Mouse (Mus musculus): ENCODE measurements at regions not wholly inside any gene's neighbourhood (a gene's known extent, or its start where the extent isn't known, plus 50 kb on each side); places are given as distances from the start of the nearest gene placed in this dataset.
"Not testable (repeated sequence)": the region's sequence is repeated elsewhere in the genome, so short reads cannot be mapped to it uniquely, and the experiment has no call there.

DNA sequence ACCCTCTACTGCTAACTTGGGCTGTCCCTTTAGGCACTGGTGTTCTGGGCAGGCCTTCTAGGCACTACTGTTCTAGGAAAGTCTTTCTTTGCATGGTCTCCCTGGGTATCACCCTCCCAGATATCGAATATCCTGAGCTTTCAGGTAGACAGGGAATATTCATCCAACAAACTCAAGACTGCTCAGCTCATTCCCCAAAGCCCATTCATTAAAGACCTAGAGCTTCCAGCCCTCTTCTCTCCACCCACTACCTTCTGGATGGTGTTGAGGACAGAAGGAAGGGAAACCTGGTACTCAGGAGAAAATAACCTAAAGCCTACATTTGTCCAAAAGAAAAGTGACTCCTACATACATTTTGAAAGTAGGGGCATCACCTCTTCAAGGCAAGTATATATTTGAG lies 420.0 kb downstream of the Tcerg1l start:
- DNase-seq (ENCODE audit: low spot score in 2 of 2), result no peak

DNA sequence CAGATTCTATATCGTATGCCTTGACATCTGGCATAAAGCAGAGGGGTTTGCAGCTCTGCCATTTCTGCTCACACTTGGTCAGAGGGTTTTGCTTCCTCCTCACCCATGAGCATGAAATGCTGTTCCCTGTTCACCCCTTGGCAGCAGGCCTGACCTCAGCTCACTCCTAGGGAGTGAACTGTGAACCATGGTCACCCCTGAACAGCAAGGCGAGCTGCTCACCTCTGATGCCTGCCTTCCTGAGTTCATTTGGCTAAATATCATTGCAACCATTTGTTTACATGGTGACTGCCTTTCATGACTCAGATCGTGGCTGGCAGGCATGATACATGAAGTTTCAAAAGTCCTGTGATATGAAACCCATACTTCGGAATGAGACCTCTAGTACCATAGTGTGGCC lies 418.2 kb downstream of the Tcerg1l start:
- no peak for DNase-seq (ENCODE audit: low spot score in 2 of 2)

DNA sequence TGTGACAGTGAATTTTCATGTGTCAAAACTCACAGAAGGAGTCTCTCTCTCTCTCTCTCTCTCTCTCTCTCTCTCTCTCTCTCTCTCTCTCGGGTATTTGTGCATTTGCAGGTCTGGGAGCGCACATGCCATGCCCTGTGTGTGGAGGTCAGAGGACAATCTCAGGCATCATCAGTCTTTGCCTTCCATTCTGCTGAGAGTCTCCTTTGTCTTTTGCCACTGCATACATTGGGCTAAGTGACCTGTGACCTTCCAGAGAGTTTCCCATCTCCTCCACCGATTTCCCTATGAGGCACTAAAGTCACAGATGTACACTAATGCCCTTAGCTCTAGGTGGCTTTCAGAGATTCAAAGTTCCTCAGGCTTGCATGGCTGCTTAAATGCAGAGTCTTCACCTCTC lies 391.7 kb downstream of the Tcerg1l start:
- no peak for DNase-seq (ENCODE audit: low spot score in 2 of 2)

DNA sequence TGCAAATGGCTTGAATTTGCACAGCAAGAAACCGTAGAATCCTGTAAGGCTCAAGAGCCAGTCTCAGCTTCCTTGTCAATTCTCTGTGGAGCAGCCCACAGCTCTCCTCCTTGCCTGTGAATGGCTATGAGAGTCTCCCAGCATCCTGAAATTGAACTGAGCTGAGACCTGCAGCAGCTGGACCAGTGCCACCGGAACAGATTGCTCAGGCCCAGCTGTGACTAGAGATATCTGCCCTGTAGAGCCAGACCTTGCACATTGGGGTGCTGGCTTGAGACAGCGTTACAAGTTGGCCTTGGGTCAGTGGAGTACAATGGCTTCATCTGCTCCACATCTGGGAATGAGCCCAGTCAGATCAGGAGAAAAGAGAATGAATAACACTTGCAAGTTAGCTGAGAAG lies 390.6 kb downstream of the Tcerg1l start:
- no peak for DNase-seq (ENCODE audit: low spot score in 2 of 2)

DNA sequence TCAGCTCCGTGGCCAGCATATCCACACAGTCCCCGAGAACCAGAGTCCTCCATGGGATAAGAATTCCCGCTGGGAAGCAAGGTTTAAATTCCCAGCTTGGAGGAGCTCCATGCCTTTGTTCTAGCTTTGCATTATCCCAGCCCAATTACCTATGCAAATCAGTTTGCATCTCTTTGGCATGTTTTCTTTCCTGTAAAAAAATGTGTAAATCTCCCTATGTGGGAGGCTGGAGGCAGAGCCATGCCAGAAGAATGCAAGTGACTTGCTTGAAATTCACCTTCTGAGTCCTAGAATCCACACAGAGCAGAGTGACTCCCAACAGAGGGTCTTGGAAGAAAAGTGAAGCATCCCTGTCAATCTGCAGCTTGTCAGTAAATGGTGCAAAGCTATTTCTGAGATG lies 388.9 kb downstream of the Tcerg1l start:
- no peak for DNase-seq (ENCODE audit: low spot score in 2 of 2)

DNA sequence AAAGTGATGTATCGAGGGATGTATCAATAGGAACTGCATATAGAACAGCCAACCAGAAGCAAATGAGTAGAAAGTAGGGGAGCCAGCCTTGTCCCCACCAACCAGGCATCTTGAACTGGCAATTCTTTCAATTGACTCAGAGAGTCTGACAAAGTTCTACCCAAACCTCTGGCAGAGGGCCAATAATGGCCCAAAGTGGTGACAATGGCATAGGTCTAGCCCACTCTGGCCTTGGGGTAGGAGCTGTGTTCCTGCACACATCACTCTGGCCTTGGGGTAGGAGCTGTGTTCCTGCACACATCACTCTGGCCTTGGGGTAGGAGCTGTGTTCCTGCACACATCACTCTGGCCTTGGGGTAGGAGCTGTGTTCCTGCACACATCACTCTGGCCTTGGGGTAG lies 373.5 kb downstream of the Tcerg1l start:
- DNase-seq (ENCODE audit: low spot score in 2 of 2), result not testable (repeated sequence)

DNA sequence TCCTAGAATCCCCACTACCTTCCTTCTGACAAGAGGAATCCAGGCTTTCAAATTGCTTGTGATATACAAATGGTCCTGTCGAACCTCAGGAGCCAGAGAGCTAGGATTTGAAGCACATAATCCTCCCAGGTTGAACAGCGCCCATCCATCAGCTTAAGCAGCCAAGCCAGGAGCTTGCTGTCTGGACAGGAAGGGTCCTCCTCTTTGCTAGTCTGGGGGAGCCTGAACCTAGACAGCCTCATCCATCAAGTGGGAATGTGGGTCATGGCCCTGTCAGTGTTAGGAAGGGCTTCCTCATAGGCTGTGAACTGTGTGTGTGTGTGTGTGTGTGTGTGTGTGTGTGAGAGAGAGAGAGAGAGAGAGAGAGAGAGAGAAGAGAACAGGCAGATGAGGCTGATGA lies 345.8 kb downstream of the Tcerg1l start:
- DNase-seq (ENCODE audit: low spot score in 2 of 2), result no peak

DNA sequence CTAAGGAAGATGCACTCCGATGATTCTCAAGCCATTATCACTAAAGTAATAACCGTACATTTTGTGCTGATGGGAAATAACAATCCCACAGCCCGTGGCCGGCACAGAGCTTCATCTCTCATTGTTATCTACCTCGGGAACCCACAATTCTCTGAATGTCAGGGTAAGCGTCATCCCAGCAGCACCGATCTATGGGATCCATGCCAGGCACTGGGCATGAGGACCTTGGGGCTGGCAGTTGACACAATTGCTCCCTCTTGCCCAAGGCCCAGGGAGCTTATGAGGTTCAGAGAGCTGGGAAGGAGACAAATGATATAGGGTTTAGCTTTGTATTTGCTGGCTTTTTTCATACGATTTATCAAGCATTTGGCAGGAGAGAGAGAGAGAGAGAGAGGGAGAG lies 342.8 kb downstream of the Tcerg1l start:
- no peak for DNase-seq (ENCODE audit: low spot score in 2 of 2)

DNA sequence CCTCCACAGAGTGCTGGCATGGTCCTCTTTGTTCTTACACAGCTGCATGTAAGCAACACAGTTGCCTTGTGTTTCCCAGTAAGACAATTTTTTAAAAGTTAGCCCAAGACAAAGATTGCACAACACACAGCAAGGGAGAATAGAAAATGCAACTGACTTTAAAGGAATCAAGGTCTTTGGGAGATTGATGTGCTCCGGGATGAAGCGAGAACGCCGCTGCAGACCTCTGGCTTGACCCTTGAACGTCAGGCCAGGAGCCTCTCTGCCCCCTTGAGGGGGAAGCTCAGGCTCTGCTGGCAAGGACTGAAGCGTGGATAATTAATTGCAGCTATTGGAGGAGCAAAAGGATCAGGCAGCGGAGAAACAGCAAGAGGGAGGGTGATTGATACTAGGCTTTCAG lies 336.4 kb downstream of the Tcerg1l start:
- DNase-seq (ENCODE audit: low spot score in 2 of 2), result no peak

DNA sequence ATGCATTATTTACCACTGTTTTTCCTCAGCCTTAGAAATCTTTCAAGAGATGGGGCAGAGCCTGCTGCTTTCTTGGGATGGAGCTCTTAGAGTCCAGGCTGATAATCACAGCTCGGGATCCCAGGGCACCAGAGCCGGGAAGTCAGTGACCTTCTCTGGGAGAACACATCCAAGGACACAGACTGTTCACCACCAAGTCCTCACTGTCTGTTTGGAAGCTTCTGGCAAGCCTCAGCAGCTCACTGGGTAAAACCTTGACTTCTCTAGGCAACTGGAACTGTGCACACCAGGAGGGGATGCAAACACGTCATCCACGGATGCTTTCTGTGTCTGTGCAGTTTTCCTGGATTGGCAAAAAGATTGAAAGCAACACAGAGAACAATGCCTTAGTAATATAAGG lies 330.6 kb downstream of the Tcerg1l start:
- DNase-seq (ENCODE audit: low spot score in 2 of 2), result no peak

DNA sequence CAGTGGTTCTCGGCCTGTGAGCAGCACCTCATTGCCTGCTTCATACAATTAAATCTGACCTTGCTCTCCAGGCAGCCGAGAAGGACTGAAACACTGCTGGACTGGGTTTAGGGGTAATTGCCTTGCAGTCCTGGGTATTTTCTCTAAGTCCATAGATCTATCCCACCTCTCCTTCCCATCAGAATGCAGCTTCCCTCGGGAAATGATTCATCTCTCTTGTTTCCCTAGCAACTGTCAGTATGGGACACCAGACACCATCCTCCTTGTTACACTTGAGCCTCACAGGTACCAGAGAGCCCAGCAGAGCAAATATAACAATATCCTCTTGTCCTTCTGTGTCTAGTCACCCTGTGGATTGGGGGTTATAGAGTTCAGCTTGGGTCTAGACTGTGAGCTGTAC lies 322.3 kb downstream of the Tcerg1l start:
- no peak for DNase-seq (ENCODE audit: low spot score in 2 of 2)

DNA sequence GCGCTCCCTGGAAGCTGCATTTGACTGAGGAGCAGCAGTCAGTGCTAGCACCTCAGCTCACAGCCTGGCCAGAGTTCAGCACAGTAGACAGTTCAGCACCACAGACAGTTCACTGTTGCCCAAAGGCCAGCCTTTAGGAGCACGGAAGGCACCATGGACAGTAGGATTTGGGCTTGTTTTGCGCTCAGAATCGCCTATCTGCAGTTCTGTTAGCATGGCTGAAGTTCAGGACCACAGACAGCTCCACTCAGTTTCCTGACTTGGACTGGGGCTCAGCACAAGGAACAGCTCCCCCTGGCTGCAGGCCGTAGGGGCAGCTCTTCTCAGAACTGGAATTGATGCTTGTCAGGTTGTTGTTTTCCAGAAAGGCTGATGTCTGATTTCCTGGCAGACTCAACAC lies 313.6 kb downstream of the Tcerg1l start:
- DNase-seq (ENCODE audit: low spot score in 2 of 2), result peak; percentile 65

DNA sequence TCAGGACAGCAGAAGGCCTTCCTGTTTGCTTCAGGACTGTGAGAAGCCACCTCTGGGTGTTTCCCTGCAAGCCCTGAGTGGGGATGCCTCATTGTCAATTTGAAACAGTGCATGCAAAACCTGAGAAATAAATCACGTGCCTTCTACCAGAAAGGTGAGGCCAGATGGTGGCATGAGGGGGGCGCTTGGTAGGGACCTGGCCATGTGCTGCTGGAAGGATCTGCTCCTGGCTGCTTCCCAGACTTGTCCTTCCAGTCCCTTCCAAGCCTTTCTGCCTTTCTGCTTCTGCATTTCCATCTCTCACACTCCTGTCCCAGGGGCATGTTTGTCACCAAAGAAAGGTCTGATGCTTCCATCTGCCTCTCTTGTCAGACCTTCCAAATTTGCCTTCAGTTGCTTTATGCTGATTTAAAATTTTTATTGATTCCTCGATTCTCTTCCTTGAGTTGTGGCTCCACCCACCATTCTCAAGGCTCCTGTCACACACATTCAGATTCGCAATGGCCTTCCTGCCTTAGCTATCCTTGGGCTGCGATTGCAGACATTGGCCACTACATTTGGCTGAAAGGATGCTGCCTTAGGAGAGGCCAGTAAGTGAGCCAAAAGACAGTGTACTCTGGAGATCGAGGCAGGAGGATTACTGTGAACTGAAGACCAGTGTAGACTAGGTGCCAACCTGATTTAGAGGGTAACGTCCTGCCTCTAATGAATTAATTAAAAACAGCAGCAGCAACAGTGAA lies 289.9 kb downstream of the Tcerg1l start:
- DNase-seq (ENCODE audit: low spot score in 2 of 2), result no peak

DNA sequence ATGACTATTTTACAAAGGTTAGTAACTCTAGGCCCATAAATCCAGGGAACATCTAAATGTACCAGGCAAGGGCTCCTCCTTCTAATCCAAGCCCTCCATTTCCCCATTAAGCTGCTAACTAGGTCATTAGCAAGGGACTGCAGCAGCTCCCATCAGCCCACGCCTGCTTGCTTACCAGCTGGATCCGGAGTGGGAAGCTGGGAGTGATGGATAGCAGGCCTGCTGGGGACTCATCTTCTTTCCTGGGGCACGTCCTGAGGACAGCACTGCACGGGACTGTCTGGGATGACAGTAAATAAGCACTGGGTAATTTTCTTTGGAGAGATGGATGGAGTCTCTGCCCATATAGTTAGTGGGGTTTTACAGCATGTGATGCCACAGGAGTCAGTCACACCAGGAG lies 276.0 kb downstream of the Tcerg1l start:
- no peak for DNase-seq (ENCODE audit: low spot score in 2 of 2)

DNA sequence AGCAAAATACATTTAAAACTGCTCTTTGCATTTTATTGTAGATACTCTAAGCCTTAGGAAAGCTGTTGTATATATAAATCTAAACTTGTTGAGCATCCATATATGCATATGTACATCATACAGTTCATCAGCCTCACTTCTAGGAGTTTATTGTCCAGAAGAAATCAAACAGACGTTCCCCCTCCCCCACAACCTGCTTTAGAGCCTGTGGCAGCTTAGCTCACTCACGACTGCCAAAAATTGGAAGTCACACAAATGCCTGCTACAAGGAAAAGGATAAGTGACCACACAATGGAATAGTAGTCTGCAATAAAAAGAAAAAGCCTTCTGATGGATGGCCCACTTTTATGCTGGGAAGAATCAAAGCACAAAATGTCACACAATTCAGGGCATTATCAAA lies 267.8 kb downstream of the Tcerg1l start:
- DNase-seq (ENCODE audit: low spot score in 2 of 2), result no peak

DNA sequence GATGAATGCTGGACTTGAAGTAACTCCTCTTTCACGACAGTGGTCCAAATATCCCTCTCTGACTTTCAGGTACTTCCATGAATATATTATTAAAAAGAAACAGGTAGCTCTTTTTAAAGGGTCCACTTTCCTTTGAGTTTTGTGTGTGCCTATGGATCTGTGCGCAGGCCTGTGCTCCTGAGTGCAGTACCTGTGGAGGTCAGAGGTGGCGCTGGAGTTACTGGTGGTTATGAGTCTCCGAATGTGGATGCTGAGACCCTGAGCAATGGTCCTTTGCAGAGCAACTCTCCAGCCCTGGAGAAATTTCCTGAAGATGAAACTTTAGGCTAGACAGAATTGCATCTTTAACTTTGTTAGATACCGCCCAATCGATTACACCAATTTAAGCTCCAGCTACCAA lies 264.1 kb downstream of the Tcerg1l start:
- DNase-seq (ENCODE audit: low spot score in 2 of 2), result no peak

DNA sequence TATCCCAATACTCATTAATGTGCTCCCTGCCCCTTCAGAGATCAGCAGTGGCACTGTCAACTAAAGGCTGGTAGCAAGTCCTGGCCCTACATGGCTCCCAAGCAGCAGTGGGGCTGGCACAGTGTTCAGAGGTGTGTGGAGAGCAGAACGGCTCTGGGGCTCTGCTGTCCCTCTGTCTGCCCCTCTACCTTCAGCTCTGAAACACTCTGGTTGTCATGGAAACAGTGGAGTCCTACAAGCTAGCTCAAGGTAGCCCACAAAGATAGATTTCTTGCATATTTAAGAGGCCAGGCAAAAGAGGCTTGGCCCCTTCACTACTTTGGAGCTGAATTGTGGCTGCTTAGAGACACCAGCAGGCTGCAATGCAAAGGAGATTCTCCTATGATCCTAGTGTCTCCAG lies 259.6 kb downstream of the Tcerg1l start:
- DNase-seq (ENCODE audit: low spot score in 2 of 2), result no peak

DNA sequence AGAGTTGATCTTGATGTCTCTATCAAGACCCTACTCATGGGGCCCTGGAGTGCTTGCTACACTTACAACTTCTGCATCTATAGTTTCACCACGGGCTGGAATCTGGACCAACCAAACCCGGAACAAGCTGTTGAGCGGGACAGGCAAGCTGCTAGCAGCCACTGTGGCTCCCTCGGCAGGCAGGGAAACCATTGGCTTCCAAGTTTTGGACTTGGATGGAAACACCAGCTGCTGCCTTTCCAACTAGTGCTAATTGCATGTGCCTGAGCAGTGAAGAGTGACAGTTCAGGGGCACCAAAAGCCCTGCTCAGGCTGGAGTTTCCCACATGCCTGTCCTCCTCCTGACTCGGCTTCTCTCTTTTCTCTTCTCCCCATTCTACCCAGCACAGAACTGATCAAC lies 257.8 kb downstream of the Tcerg1l start:
- DNase-seq (ENCODE audit: low spot score in 2 of 2), result no peak

DNA sequence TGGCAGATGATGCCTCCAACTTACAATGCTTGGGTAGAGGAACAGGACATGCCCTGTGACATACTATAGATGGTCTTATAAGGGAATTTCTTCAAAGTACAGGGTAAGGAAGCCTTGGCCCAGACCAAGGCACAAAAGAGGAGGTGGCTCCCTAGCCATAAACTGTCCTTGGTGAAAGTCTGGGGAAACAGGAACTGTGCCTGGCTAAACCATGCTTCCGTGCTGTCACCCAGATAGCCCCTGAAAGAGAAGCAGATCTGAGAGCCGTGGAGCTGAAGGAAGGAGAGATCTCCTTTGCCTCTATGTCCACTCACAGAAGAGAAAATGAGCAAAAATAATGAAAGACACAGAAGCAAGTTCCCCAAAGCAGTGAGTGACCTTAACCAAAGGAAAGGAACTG lies 248.0 kb downstream of the Tcerg1l start:
- no peak for DNase-seq (ENCODE audit: low spot score in 2 of 2)

DNA sequence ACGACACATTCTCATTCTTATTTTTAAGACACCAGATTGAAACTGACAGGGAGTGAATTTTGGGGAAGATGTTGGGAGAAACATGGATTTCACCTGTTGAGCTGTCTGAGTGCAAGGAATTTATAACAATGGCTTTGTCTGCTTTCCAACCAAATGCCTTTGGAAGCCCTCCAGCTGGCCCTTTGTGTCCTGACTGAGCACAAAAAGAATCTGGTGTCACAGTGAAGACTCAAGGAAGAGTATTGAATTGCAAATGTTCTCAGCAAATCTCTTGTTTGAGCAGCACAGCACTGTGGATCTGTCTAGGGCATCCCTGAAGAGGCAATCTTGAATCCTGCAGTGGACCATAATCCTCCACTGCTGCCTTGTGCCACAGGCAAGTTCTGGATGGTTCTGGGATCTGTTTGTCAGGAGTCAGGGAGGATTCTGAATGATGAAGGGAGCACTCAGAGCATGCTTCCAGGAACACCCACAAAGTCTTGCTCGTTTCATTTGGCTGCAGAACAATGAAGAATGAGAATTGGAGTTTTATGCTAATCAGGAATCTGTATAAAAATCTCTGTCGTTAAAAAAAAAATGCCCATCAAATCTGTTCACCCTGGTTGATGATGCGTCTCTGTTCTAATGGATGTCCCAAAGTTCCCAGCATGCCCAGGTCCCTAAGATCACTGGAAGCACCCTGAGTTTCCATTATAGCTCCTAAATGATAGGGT lies 243.9 kb downstream of the Tcerg1l start:
- DNase-seq (ENCODE audit: low spot score in 2 of 2), result no peak

All from urinary bladder, adult 18-20 months (tissue).